Mouse (Mus musculus): ENCODE results near the gene Gm49387. TPM values are rescaled to one million over a fixed set of nuclear protein-coding genes. Genes with fewer than 3 reads are reported as not detected.
A peak's percentile ranks its signal among the peaks of the same experiment; 100 is the strongest.
"Not testable (repeated sequence)": the region's sequence is repeated elsewhere in the genome, so short reads cannot be mapped to it uniquely, and the experiment has no call there.

The Gm49387 gene
- total and polyA plus RNA-seq, 2 experiments from 2014 or later: not detected

- ATAC-seq (ENCODE audit: low FRiP score) (no peak), DNase-seq (ENCODE audit: low spot score) (no peak)
- no peak overlapping the region for H3K9ac ChIP-seq (replicated peaks; ENCODE audit: low read length, poor library complexity, severe bottlenecking)
- TF ChIP-seq CTCF (IDR thresholded peaks at IDR 0.05): peak; percentile 37
- no peak overlapping the region for H3K27ac ChIP-seq (ENCODE audit: low read depth, low read length)
- no peaks in the 10 kb centered on the region for H3K27me3 ChIP-seq (ENCODE audit: insufficient read depth, low read length)
- 68% methylated on average over 4 of the region's 4 CpGs for WGBS
- H3K4me3 ChIP-seq (ENCODE audit: low read depth, low read length): no peak overlapping the region
- H3K4me2 ChIP-seq (ENCODE audit: low read depth, low read length, poor library complexity, severe bottlenecking): no peak overlapping the region
- no peaks in the 10 kb centered on the region for H3K36me3 ChIP-seq (ENCODE audit: insufficient read depth, low read length)
- no peaks in the 10 kb centered on the region for H3K9me3 ChIP-seq (ENCODE audit: low read length)
- H3K4me1 ChIP-seq (ENCODE audit: insufficient read depth, low read length): no peaks in the 10 kb centered on the region
Observed at GRCm38 (mm10) chr14:31611986-31612385, 28.7 kb downstream of the Gm49387 start.

DNA sequence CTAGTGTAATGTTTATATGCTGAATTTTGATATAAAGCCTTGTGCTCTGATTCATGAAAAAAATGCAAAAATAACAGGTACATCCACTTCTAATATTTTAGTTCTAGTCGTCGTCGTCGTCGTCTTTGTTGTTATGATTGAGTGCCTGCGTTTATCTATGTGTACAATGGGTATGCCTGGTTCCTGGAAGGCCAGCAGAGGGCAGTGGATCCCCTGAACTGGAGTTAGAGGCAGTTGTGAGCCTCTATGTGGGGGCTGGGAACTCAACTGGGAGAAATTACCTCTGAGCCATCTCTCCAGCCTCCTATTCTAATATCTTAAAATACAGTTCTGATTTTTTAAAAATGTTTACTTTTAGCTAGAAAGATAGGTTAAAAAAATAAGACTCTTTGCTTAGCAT is 35.2 kb downstream of the Gm49387 start:
- Histone ChIP-seq H3K27me3 (ENCODE audit: insufficient read depth, low read length) (no peaks in the 10 kb centered on the region), H3K4me3 (ENCODE audit: low read depth, low read length) (no peak overlapping the region), H3K9me3 (ENCODE audit: low read length) (no peaks in the 10 kb centered on the region), H3K9ac (replicated peaks; ENCODE audit: low read length, poor library complexity, severe bottlenecking) (no peak overlapping the region), H3K36me3 (ENCODE audit: insufficient read depth, low read length) (no peaks in the 10 kb centered on the region), H3K4me2 (ENCODE audit: low read depth, low read length, poor library complexity, severe bottlenecking) (no peak overlapping the region), H3K4me1 (ENCODE audit: insufficient read depth, low read length) (no peaks in the 10 kb centered on the region), H3K27ac (ENCODE audit: low read depth, low read length) (no peak overlapping the region)
- peak; percentile 22; the same call in 1 of the 2 replicates for TF ChIP-seq CTCF (IDR thresholded peaks at IDR 0.05)
- WGBS: 61% methylated on average over 6 of the region's 6 CpGs
- no peak for ATAC-seq (ENCODE audit: low FRiP score)
- DNase-seq (ENCODE audit: low spot score): no peak

- Histone ChIP-seq H3K27me3 (ENCODE audit: insufficient read depth, low read length) (no peaks in the 10 kb centered on the region), H3K4me1 (ENCODE audit: insufficient read depth, low read length) (no peaks in the 10 kb centered on the region), H3K36me3 (ENCODE audit: insufficient read depth, low read length) (no peaks in the 10 kb centered on the region), H3K4me2 (ENCODE audit: low read depth, low read length, poor library complexity, severe bottlenecking) (no peak overlapping the region), H3K9ac (replicated peaks; ENCODE audit: low read length, poor library complexity, severe bottlenecking) (no peak overlapping the region), H3K27ac (ENCODE audit: low read depth, low read length) (no peak overlapping the region), H3K9me3 (ENCODE audit: low read length) (no peaks in the 10 kb centered on the region), H3K4me3 (ENCODE audit: low read depth, low read length) (no peak overlapping the region)
- TF ChIP-seq CTCF (IDR thresholded peaks at IDR 0.05): peak; percentile 69
- ATAC-seq (ENCODE audit: low FRiP score): no peak
- peak; percentile 40 for DNase-seq (ENCODE audit: low spot score)
- 80% methylated on average over 5 of the region's 5 CpGs for WGBS
Observed at GRCm38 (mm10) chr14:31604916-31605315, 35.8 kb downstream of the Gm49387 start.

- H3K36me3 ChIP-seq (ENCODE audit: insufficient read depth, low read length); H3K27ac ChIP-seq (ENCODE audit: low read depth, low read length); H3K4me3 ChIP-seq (ENCODE audit: low read depth, low read length); H3K4me1 ChIP-seq (ENCODE audit: insufficient read depth, low read length); H3K9ac ChIP-seq (replicated peaks; ENCODE audit: low read length, poor library complexity, severe bottlenecking); H3K27me3 ChIP-seq (ENCODE audit: insufficient read depth, low read length); H3K9me3 ChIP-seq (ENCODE audit: low read length); ATAC-seq (ENCODE audit: low FRiP score); DNase-seq (ENCODE audit: low spot score); H3K4me2 ChIP-seq (ENCODE audit: low read depth, low read length, poor library complexity, severe bottlenecking): not testable (repeated sequence)
- 87% methylated on average over 6 of the region's 6 CpGs for WGBS
Observed at GRCm38 (mm10) chr14:31602616-31602979, 38.1 kb downstream of the Gm49387 start.

DNA sequence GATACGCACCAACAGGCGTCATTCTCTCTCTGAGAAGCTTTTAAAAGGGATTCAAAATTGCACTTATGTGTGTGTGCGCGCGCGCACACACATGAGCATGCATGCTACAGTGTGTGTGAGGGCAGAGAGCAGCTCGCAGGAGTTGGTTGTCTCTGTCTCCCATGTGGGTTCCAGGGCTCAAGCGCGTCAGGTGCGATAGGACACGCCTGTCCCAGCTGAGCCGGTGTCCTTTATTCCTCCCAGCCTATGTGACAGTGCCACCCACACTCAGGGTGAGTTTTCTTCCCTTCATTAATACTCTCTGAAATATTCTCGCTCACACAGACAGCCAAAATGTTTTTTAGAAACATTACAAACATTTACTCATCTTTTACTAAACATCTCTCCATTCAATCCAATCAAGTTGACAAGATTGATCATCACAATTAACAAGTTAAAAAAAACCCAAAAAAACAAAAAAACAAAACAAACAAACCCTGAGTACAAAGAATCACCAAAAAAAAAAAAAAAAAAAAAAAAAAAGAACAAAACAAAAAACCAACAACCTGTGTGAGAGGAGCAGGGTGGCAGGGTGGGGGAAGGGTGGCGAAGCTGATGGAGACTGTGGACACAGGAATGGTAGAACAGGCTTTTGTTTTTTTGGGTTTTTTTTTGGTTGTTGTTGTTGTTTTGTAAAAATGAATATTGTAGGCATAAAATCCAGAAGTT is 38.6 kb downstream of the Gm49387 start:
- DNase-seq (ENCODE audit: low spot score): no peak
- H3K4me2 ChIP-seq (ENCODE audit: low read depth, low read length, poor library complexity, severe bottlenecking): no peak overlapping the region
- no peaks in the 10 kb centered on the region for H3K4me1 ChIP-seq (ENCODE audit: insufficient read depth, low read length)
- H3K36me3 ChIP-seq (ENCODE audit: insufficient read depth, low read length): no peaks in the 10 kb centered on the region
- no peaks in the 10 kb centered on the region for H3K27me3 ChIP-seq (ENCODE audit: insufficient read depth, low read length)
- H3K9ac ChIP-seq (replicated peaks; ENCODE audit: low read length, poor library complexity, severe bottlenecking): no peak overlapping the region
- ATAC-seq (ENCODE audit: low FRiP score): no peak
- H3K27ac ChIP-seq (ENCODE audit: low read depth, low read length): no peak overlapping the region
- no peak for TF ChIP-seq CTCF (IDR thresholded peaks at IDR 0.05)
- WGBS: 89% methylated on average over 14 of the region's 14 CpGs
- no peak overlapping the region for H3K4me3 ChIP-seq (ENCODE audit: low read depth, low read length)
- no peaks in the 10 kb centered on the region for H3K9me3 ChIP-seq (ENCODE audit: low read length)

DNA sequence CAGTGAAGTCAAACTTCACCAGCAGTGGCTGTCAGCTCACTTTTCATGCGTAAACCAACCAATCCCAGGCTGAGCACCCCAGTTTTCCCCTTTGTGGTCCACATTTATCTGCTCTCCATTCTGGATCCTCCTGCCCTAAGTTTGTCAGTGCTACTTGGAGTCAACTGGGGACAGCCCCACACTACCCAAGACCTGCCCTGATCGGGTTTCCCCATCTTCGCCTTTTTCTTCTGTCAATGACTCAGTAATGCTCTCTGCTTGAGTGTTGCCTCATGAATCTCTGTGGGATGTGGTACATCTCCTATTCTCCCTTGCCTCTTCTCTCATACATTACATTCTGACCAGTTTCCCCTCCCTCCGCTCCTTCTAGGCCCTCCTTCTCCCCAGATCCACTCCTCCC is 43.2 kb downstream of the Gm49387 start:
- Histone ChIP-seq H3K9ac (replicated peaks; ENCODE audit: low read length, poor library complexity, severe bottlenecking) (no peak overlapping the region), H3K4me3 (ENCODE audit: low read depth, low read length) (no peak overlapping the region), H3K4me1 (ENCODE audit: insufficient read depth, low read length) (no peaks in the 10 kb centered on the region), H3K4me2 (ENCODE audit: low read depth, low read length, poor library complexity, severe bottlenecking) (no peak overlapping the region), H3K9me3 (ENCODE audit: low read length) (no peaks in the 10 kb centered on the region), H3K27ac (ENCODE audit: low read depth, low read length) (no peak overlapping the region), H3K27me3 (ENCODE audit: insufficient read depth, low read length) (no peaks in the 10 kb centered on the region), H3K36me3 (ENCODE audit: insufficient read depth, low read length) (no peaks in the 10 kb centered on the region)
- 94% methylated on average over 4 of the region's 4 CpGs for WGBS
- no peak for ATAC-seq (ENCODE audit: low FRiP score)
- no peak for DNase-seq (ENCODE audit: low spot score)
- TF ChIP-seq CTCF (IDR thresholded peaks at IDR 0.05): no peak

All from midbrain, postnatal 0 days (tissue).